Mouse (Mus musculus): ENCODE measurements around the gene Gm9745. TPM values are rescaled to one million over a fixed set of nuclear protein-coding genes. Genes with fewer than 3 reads are reported as not detected.
"Not testable (repeated sequence)": the region's sequence is repeated elsewhere in the genome, so short reads cannot be mapped to it uniquely, and the experiment has no call there.

Gene Gm9745
- polyA plus RNA-seq, 1 experiment from 2014 or later = not detected

DNA sequence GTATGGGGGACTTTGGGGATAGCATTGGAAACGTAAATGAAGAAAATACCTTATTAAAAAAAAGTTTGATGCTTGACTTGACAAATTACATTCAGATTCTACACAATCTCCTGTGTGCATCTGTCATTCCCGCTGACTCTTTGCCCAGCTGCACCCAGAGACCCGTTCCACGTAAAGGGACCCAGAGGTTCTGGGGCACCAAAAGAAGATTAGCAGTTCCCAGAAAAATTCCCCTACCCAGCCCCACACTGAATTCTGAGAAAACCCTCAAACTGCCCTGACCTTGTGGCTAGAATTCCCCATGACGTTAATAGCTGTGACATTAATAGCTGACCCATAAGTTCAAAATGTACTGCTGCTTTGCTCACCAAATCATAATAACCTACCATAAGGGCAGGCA lies 17.2 kb upstream of the Gm9745 start:
- Histone ChIP-seq H3K4me2 (replicated peaks; ENCODE audit: low read depth, low read length) (no peak overlapping the region), H3K9me3 (ENCODE audit: control insufficient read depth, low read length) (no peaks in the 10 kb centered on the region), H3K4me1 (replicated peaks; ENCODE audit: control insufficient read depth, insufficient read depth, low read length) (no peaks in the 10 kb centered on the region), H3K36me3 (ENCODE audit: control insufficient read depth, insufficient read depth, low read length) (no peaks in the 10 kb centered on the region), H3K27ac (ENCODE audit: low read depth, low read length) (no peak overlapping the region), H3K4me3 (ENCODE audit: low read depth, low read length) (no peak overlapping the region), H3K27me3 (ENCODE audit: control insufficient read depth, insufficient read depth, low read length) (no peaks in the 10 kb centered on the region), H3K9ac (ENCODE audit: low read depth, low read length) (no peak overlapping the region)
- ATAC-seq (ENCODE audit: low FRiP score) (no peak), DNase-seq (ENCODE audit: low spot score) (no peak)
- 92% methylated on average over 5 of the region's 5 CpGs for WGBS

DNA sequence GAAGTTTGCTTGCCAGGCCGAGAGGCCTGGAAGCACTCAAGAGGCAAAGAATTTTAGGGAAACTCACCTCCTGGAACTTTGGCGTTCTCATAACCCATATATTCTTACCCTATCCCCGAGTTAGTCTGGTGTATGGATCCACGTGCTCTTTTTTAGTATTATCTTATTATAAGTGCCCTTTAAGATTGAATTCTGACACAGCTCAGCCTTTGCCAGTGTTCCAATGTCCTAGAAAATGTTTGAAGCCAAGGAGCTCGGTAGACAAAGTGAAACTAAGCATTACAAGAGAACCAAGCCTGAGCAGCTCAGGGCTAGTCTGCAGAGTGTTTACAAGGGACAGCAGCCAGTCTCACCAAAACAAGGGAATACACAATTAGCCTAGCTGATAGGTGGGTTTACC lies 14.2 kb upstream of the Gm9745 start:
- not testable (repeated sequence) for H3K27me3 ChIP-seq (ENCODE audit: control insufficient read depth, insufficient read depth, low read length); H3K4me1 ChIP-seq (replicated peaks; ENCODE audit: control insufficient read depth, insufficient read depth, low read length); H3K27ac ChIP-seq (ENCODE audit: low read depth, low read length); ATAC-seq (ENCODE audit: low FRiP score); H3K9ac ChIP-seq (ENCODE audit: low read depth, low read length); DNase-seq (ENCODE audit: low spot score); H3K4me3 ChIP-seq (ENCODE audit: low read depth, low read length); H3K9me3 ChIP-seq (ENCODE audit: control insufficient read depth, low read length); H3K4me2 ChIP-seq (replicated peaks; ENCODE audit: low read depth, low read length); H3K36me3 ChIP-seq (ENCODE audit: control insufficient read depth, insufficient read depth, low read length)
- 34% methylated on average over 5 of the region's 5 CpGs for WGBS

DNA sequence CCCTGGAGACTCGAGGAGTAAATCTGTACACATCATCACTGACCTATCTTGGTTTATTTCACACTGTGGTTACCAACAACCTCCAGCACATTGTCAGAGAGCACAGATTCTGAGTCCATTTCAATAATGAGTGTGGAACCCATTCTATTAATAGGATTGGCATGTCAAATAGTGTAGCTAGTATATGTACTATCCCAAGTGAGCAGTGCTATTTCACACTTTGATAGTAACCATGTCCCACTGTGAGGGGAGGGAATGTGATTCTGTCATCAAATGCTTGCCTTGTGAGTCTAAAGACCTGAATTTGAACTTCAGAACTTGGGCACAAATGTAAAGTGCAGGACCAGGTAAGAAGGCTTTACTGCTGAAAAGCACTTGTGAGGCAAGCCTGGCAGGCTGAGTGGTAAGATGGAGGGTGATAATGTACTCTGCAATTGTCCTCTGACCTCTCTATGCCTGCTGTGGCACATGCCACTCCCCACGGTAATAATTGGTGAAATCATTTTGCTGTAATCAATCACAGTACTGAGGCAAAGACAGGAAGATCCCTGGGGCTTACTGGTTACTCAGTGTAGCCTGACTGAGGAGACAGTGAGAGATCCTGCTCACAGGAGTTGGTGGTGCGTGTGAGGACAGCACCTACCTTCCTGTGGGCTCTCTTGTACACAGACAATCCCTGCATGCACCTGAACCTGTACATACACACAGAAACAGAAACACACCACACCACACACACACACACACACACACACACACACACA lies 13.3 kb upstream of the Gm9745 start:
- DNase-seq (ENCODE audit: low spot score); H3K36me3 ChIP-seq (ENCODE audit: control insufficient read depth, insufficient read depth, low read length); H3K4me1 ChIP-seq (replicated peaks; ENCODE audit: control insufficient read depth, insufficient read depth, low read length); H3K27ac ChIP-seq (ENCODE audit: low read depth, low read length); H3K4me3 ChIP-seq (ENCODE audit: low read depth, low read length); H3K9me3 ChIP-seq (ENCODE audit: control insufficient read depth, low read length); H3K27me3 ChIP-seq (ENCODE audit: control insufficient read depth, insufficient read depth, low read length); H3K4me2 ChIP-seq (replicated peaks; ENCODE audit: low read depth, low read length); H3K9ac ChIP-seq (ENCODE audit: low read depth, low read length): not testable (repeated sequence)
- peak; percentile 45; the same call in 1 of the 2 replicates for ATAC-seq (ENCODE audit: low FRiP score)
- 59% methylated on average over 3 of the region's 3 CpGs for WGBS

DNA sequence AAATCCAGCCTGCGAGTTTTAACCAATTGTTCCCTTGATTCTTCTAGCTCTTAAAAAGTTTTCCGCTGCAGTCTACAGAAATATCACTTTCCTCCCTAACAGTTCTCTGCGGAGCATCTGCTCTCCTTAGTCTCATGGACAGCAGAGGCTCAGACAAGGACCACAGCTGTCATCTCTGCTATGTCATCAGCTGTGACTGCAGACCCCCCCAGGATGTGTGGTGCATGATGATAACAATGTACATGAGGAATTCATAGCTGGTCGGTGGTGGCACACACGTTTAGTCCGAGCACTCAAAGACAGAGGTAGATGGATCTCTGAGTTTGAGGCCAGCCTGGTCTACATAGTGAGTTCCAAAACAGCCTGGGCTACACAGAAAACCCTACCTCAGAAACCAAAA lies 11.5 kb upstream of the Gm9745 start:
- H3K4me2 ChIP-seq (replicated peaks; ENCODE audit: low read depth, low read length); H3K4me1 ChIP-seq (replicated peaks; ENCODE audit: control insufficient read depth, insufficient read depth, low read length); H3K9ac ChIP-seq (ENCODE audit: low read depth, low read length); H3K27me3 ChIP-seq (ENCODE audit: control insufficient read depth, insufficient read depth, low read length); H3K36me3 ChIP-seq (ENCODE audit: control insufficient read depth, insufficient read depth, low read length); H3K27ac ChIP-seq (ENCODE audit: low read depth, low read length); H3K9me3 ChIP-seq (ENCODE audit: control insufficient read depth, low read length); ATAC-seq (ENCODE audit: low FRiP score); H3K4me3 ChIP-seq (ENCODE audit: low read depth, low read length); DNase-seq (ENCODE audit: low spot score): not testable (repeated sequence)
- 84% methylated on average over 5 of the region's 6 CpGs for WGBS

DNA sequence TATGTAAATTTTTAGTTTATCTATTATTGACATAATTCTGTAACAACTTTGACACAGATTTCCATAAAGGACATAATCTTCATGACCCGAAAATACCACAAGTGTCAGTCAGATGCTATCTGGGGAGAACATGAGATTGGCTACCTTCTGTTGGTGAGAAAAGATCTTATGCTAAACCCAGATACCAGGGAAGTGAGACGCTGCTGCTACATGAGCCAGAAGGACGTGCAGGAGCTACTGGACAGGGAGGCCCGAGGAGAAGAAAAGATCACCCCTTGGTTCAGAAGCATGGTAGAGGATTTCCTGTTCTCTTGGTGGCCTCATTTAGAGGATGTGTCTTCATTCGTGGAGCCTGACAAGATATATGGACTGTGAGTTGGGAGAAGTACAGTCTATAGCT lies 11.0 kb upstream of the Gm9745 start:
- 80% methylated on average over 1 of the region's 5 CpGs for WGBS
- not testable (repeated sequence) for H3K27me3 ChIP-seq (ENCODE audit: control insufficient read depth, insufficient read depth, low read length); ATAC-seq (ENCODE audit: low FRiP score); H3K4me1 ChIP-seq (replicated peaks; ENCODE audit: control insufficient read depth, insufficient read depth, low read length); H3K4me2 ChIP-seq (replicated peaks; ENCODE audit: low read depth, low read length); H3K9ac ChIP-seq (ENCODE audit: low read depth, low read length); DNase-seq (ENCODE audit: low spot score); H3K27ac ChIP-seq (ENCODE audit: low read depth, low read length); H3K36me3 ChIP-seq (ENCODE audit: control insufficient read depth, insufficient read depth, low read length); H3K9me3 ChIP-seq (ENCODE audit: control insufficient read depth, low read length); H3K4me3 ChIP-seq (ENCODE audit: low read depth, low read length)

DNA sequence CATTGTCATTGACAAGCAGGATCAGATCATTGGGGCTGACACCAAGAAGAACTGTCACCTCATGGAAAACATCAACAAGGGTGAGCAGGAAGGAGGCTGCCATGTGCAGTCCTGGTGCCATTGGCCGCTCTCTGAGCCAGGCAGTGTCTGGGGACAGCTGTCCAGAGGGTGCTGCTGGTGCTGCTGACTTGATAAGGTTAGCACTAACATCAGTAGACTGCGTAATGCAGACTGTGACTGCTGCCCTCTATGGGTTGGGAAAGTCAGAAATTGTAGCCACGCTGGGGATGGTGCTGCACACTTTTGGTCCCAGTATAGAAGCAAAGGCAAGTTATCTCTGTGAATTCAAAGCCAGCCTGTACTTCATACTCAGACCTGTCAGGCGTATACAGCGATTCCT lies 8.8 kb upstream of the Gm9745 start:
- H3K27ac ChIP-seq (ENCODE audit: low read depth, low read length); H3K27me3 ChIP-seq (ENCODE audit: control insufficient read depth, insufficient read depth, low read length); H3K4me2 ChIP-seq (replicated peaks; ENCODE audit: low read depth, low read length); H3K9me3 ChIP-seq (ENCODE audit: control insufficient read depth, low read length); H3K36me3 ChIP-seq (ENCODE audit: control insufficient read depth, insufficient read depth, low read length); ATAC-seq (ENCODE audit: low FRiP score); H3K4me1 ChIP-seq (replicated peaks; ENCODE audit: control insufficient read depth, insufficient read depth, low read length); DNase-seq (ENCODE audit: low spot score); H3K4me3 ChIP-seq (ENCODE audit: low read depth, low read length); H3K9ac ChIP-seq (ENCODE audit: low read depth, low read length): not testable (repeated sequence)
- WGBS = no CpG with 5 or more reads among the region's 5 CpGs

DNA sequence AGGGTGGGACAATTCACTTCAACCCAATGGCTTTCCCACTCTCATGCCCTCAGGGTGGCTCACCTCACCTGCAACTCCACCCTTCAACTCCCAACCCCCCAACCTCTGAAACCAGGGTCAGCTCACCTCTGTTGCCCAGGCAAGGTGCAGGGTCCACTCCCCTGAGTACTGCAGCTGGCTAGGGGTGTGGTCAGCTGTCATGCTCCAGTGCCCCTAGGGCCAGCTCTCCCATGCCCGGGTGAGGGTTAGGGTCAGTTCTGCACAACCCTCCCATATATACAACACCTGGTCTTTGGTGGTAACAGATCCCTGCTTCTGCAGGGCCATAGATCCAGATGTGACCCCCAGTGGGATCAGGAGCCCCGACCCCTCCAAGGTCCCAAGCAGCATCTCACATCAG lies 7.1 kb upstream of the Gm9745 start:
- not testable (repeated sequence) for H3K9ac ChIP-seq (ENCODE audit: low read depth, low read length); H3K9me3 ChIP-seq (ENCODE audit: control insufficient read depth, low read length); H3K4me3 ChIP-seq (ENCODE audit: low read depth, low read length); H3K4me2 ChIP-seq (replicated peaks; ENCODE audit: low read depth, low read length); H3K36me3 ChIP-seq (ENCODE audit: control insufficient read depth, insufficient read depth, low read length); ATAC-seq (ENCODE audit: low FRiP score); H3K27me3 ChIP-seq (ENCODE audit: control insufficient read depth, insufficient read depth, low read length); DNase-seq (ENCODE audit: low spot score); H3K27ac ChIP-seq (ENCODE audit: low read depth, low read length); H3K4me1 ChIP-seq (replicated peaks; ENCODE audit: control insufficient read depth, insufficient read depth, low read length)
- WGBS = 78% methylated on average over 1 of the region's 2 CpGs

DNA sequence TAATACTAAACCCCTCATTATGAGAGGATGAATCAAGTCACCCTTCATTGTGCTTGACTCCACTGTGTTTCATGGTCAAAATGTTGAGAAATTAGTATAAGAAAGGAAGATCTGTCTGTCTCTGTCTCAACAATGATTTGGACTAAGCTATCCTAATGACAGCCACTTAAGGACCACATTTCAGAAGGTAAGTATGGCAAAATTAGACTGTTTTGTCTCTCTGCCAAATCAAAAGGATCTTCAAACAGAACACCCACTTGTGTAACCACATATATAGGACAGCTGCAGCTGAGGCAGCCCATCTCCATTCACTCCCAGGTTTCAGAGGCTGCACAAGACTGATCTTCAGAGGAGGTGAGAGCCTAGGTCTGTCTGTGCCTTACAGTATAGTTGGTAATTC lies 4.5 kb upstream of the Gm9745 start, which contains the start of gene Idi2:
TSS of gene Idi2 (plus strand) at position 301 of the 400 bp plus-strand sequence.
- H3K4me3 ChIP-seq (ENCODE audit: low read depth, low read length); ATAC-seq (ENCODE audit: low FRiP score): not testable (repeated sequence)

DNA sequence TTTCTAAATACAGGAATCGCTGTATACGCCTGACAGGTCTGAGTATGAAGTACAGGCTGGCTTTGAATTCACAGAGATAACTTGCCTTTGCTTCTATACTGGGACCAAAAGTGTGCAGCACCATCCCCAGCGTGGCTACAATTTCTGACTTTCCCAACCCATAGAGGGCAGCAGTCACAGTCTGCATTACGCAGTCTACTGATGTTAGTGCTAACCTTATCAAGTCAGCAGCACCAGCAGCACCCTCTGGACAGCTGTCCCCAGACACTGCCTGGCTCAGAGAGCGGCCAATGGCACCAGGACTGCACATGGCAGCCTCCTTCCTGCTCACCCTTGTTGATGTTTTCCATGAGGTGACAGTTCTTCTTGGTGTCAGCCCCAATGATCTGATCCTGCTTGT lies 4.2 kb downstream of the Gm9745 start:
- ATAC-seq (ENCODE audit: low FRiP score) = peak; percentile 33; the same call in 1 of the 2 replicates
- no CpG with 5 or more reads among the region's 5 CpGs for WGBS
- not testable (repeated sequence) for H3K36me3 ChIP-seq (ENCODE audit: control insufficient read depth, insufficient read depth, low read length); H3K4me1 ChIP-seq (replicated peaks; ENCODE audit: control insufficient read depth, insufficient read depth, low read length); H3K9ac ChIP-seq (ENCODE audit: low read depth, low read length); H3K4me2 ChIP-seq (replicated peaks; ENCODE audit: low read depth, low read length); H3K9me3 ChIP-seq (ENCODE audit: control insufficient read depth, low read length); H3K27me3 ChIP-seq (ENCODE audit: control insufficient read depth, insufficient read depth, low read length); DNase-seq (ENCODE audit: low spot score); H3K27ac ChIP-seq (ENCODE audit: low read depth, low read length); H3K4me3 ChIP-seq (ENCODE audit: low read depth, low read length)

More for the DNA sequence above, 4.5 kb upstream of the Gm9745 start, which contains the start of gene Idi2:
- not testable (repeated sequence) for H3K9me3 ChIP-seq (ENCODE audit: control insufficient read depth, low read length); H3K4me1 ChIP-seq (replicated peaks; ENCODE audit: control insufficient read depth, insufficient read depth, low read length); DNase-seq (ENCODE audit: low spot score); H3K27me3 ChIP-seq (ENCODE audit: control insufficient read depth, insufficient read depth, low read length); H3K9ac ChIP-seq (ENCODE audit: low read depth, low read length); H3K36me3 ChIP-seq (ENCODE audit: control insufficient read depth, insufficient read depth, low read length); H3K27ac ChIP-seq (ENCODE audit: low read depth, low read length); H3K4me2 ChIP-seq (replicated peaks; ENCODE audit: low read depth, low read length)

Measured in hindbrain, embryonic 11.5 days (tissue).